Mouse (Mus musculus) cortical plate, adult 2 months (tissue): ENCODE results near the gene Atp5l. TPM values are rescaled to one million over a fixed set of nuclear protein-coding genes. Genes with fewer than 3 reads are reported as not detected.

ENCODE experiments used
- H3K27ac ChIP-seq: fragments of 200-500 bp; 2 replicates; pipeline ENCODE4 v1.5.1; 2012; ENCODE audit warnings: low read length, control low read depth, inconsistent platforms; ENCODE audit not compliant: insufficient read depth
- H3K4me1 ChIP-seq: fragments of 200-500 bp; 2 replicates; pipeline ENCODE4 v1.6.1; 2011; ENCODE audit warnings: low read length; ENCODE audit not compliant: control insufficient read depth, insufficient read depth
- H3K4me3 ChIP-seq: fragments of 200-500 bp; 2 replicates; pipeline ENCODE4 v1.5.1; 2011; ENCODE audit warnings: mild to moderate bottlenecking, low read length, control low read depth; ENCODE audit not compliant: insufficient read depth
- CTCF ChIP-seq: fragments of 200-500 bp; IDR thresholded peaks from 2 replicates; pipeline ENCODE4 v1.5.1; 2011; ENCODE audit warnings: mild to moderate bottlenecking, control low read depth, low read length; ENCODE audit not compliant: insufficient read depth; ENCODE audit errors: extremely low read depth
- POLR2A ChIP-seq: fragments of 200-500 bp; IDR thresholded peaks from 2 replicates; pipeline ENCODE4 v1.6.1; 2011; ENCODE audit warnings: mild to moderate bottlenecking, low read length, control low read depth; ENCODE audit not compliant: insufficient read depth; ENCODE audit errors: extremely low read depth
- polyA plus RNA-seq: library from polyadenylated mRNA; depleted of rRNA; stranded (reverse); fragments of >200 nt; gene quantifications from 2 replicates; pipeline ENCODE4 v1.2.3, GENCODE M21; 2012

Gene Atp5l
- polyA plus RNA-seq, 1 experiment = 827 TPM

- Histone ChIP-seq H3K4me3 (peak overlapping the region; percentile 99; the same call in 1 of the 2 replicates), H3K4me1 (no peaks in the 10 kb centered on the region), H3K27ac (no peak overlapping the region)
- TF ChIP-seq CTCF (no peak), POLR2A (no peak)
Measured at GRCm38 (mm10) chr9:44921543-44921942, 1.0 kb upstream of the Atp5l start.

GRCm38 (mm10) chr9:44921123-44921468 lies 554 bp upstream of the Atp5l start:
- 0 out of 2 replicates have a peak, but pooled peaks have one; percentile 4 for TF ChIP-seq POLR2A
- no peak for TF ChIP-seq CTCF
- peak overlapping the region; percentile 95 for H3K27ac ChIP-seq
- H3K4me3 ChIP-seq = peak overlapping the region; percentile 99
- H3K4me1 ChIP-seq = no peaks in the 10 kb centered on the region

DNA sequence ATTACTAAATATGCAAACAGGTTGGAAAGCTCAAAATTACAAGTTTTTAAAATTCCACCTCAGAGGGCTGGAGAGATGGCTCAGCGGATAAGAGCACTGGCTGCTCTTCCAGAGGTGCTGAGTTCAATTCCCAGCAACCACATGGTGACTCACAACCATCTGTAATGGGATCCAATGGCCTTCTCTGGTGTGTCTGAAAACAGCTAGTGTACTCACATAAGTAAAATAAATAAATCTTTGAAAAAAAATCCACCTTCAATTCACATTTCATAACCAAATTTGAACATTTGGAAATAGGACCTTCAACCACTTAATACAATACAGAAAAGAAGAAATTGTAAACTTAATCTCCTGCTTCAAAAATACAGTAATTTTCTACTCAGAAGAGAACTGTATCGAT lies 936 bp downstream of the Atp5l start:
- no peak for TF ChIP-seq POLR2A
- TF ChIP-seq CTCF = no peak
- H3K4me3 ChIP-seq = peak overlapping the region; percentile 99
- no peak overlapping the region for H3K27ac ChIP-seq
- peaks cover 2% of the 10 kb centered on the region; the same call in 1 of the 2 replicates for H3K4me1 ChIP-seq

DNA sequence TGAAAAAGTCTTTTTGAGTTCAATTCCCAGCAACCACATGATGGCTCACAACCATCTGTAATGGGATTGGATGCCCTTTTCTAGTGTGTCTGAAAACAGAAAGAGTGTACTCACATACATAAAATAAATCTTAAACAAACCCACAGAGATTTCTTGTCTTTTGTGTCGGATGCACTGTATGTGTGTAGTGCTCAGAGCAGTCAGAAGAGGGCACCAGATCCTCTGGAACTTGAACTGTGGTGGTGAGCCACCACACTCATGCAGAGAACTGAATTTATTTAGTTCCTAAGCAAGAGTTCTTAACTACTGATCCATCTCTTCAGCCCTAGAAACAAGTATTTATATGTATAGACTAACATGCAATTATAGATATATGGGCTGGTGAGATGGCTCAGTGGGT lies 4.3 kb downstream of the Atp5l start:
- peaks cover 5% of the 10 kb centered on the region; the same call in 1 of the 2 replicates for H3K4me1 ChIP-seq
- no peak for TF ChIP-seq POLR2A
- TF ChIP-seq CTCF = peak; percentile 48
- no peak overlapping the region for H3K4me3 ChIP-seq
- H3K27ac ChIP-seq = no peak overlapping the region

GRCm38 (mm10) chr9:44914706-44915105 lies 5.8 kb downstream of the Atp5l start:
- TF ChIP-seq POLR2A = no peak
- no peak for TF ChIP-seq CTCF
- H3K4me3 ChIP-seq = no peak overlapping the region
- H3K27ac ChIP-seq = no peak overlapping the region
- peaks cover 6% of the 10 kb centered on the region; the same call in 1 of the 2 replicates for H3K4me1 ChIP-seq

DNA sequence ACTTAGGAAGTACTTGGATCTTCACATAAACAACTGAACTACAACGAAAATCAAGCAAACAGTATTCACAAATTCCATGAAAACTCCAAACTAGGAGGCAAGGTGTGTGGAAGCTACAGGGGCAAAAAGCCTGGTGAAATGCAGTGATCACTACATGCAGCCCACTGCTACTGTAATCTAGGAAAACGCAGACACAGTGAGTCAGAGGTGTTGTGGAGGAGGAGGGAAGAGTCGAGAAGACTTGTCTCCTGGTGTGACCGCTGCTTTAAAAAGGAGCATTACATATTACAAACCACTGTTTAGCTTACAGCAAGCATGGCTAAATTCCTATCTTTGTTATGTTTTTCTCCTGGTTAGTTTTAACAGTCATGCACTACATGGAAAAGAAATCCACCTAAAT lies 9.2 kb downstream of the Atp5l start:
- no peak for TF ChIP-seq POLR2A
- TF ChIP-seq CTCF = no peak
- H3K4me3 ChIP-seq = no peak overlapping the region
- peaks cover 8% of the 10 kb centered on the region for H3K4me1 ChIP-seq
- H3K27ac ChIP-seq = no peak overlapping the region

DNA sequence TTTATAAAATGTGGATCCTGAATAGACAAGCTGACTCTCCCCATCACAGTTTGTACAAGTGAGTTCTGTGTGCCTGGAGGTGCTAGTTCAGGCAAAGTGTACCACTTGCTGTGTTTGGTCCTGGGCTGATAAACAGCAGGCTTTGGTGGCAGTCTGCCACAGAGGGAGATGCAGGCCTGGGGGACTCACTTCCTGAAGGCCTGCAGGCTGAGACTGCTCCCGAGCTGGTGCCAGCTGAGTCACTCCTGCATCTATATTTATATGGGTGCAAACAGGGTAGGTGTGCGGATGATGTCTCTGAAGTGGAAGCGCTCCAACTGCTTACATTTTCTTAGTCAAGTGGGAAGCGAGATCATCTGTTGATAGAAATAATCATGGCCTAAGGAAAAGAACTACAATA lies 14.9 kb downstream of the Atp5l start:
- Histone ChIP-seq H3K4me1 (peaks cover 17% of the 10 kb centered on the region), H3K27ac (peak overlapping the region; percentile 53; the same call in 1 of the 2 replicates), H3K4me3 (no peak overlapping the region)
- no peak for TF ChIP-seq CTCF

DNA sequence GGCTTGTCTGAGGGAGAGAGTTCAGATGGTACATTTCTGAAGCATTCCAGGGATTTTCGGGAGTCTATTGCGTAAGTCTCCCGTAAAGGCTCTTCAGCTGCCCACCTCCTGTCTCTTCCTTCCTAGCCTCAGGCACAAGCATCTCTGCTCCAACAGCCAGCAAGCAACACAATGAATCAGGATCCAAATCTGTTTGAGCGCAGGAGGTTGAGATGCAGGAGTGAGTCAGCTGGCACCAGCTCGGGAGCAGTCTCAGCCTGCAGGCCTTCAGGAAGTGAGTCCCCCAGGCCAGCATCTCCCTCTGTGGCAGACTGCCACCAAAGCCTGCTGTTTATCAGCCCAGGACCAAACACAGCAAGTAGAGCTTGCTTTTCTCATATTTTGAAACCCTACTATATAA lies 15.6 kb downstream of the Atp5l start:
- H3K4me3 ChIP-seq = no peak overlapping the region

GRCm38 (mm10) chr9:44903856-44904255 lies 16.7 kb downstream of the Atp5l start:
- Histone ChIP-seq H3K4me3 (no peak overlapping the region), H3K27ac (no peak overlapping the region), H3K4me1 (peaks cover 17% of the 10 kb centered on the region)
- TF ChIP-seq CTCF = no peak
- TF ChIP-seq POLR2A = no peak

More for the DNA sequence above, 15.6 kb downstream of the Atp5l start:
- no peak for TF ChIP-seq POLR2A
- TF ChIP-seq CTCF = no peak
- peak overlapping the region; percentile 53; the same call in 1 of the 2 replicates for H3K27ac ChIP-seq
- peaks cover 17% of the 10 kb centered on the region for H3K4me1 ChIP-seq

DNA sequence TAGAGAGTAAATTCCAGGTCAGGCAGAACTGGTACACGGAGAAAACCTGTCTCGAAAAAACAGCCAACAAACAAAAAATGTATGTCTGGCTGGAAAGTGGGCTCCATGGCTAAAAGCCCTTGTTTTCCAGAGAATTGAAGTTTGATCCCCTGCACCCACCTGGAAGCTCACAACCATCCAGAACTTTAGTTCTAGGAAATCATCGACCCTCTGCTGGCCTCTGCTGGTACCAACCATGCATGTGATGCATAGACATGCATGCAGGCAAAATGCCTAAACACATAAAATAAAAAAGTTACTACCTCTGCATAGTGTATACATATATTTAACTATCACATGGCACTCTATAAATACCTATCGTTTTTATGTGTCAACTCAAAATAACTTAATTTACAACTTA lies 20.1 kb downstream of the Atp5l start:
- TF ChIP-seq CTCF (peak; percentile 29; the same call in 1 of the 2 replicates), POLR2A (no peak)
- H3K4me1 ChIP-seq = peaks cover 10% of the 10 kb centered on the region
- H3K4me3 ChIP-seq = no peak overlapping the region
- no peak overlapping the region for H3K27ac ChIP-seq

DNA sequence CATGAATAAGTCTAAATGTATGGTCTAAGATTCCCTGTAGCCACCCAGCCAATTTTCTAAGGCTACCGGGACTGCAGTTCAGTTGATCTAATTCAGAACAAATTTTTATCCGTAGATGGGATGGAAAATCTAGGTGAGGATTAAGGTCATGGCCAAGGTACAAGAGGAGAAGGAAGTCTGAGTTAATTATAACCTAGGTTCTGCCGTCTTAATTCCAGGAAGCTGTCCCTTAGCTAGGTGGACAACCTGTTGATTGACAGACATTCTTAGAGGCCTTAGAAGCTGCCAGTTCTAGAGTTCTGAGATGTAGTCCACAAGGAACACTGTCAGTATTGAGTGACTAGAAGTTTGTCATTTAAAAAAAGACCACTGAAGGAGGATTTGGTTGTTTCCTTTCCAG lies 20.8 kb downstream of the Atp5l start:
- Histone ChIP-seq H3K4me1 (peaks cover 8% of the 10 kb centered on the region), H3K4me3 (no peak overlapping the region), H3K27ac (no peak overlapping the region)
- TF ChIP-seq CTCF (no peak), POLR2A (no peak)
